Mouse (Mus musculus) left cerebral cortex, adult 8-10 months (tissue): ENCODE measurements at regions not wholly inside any gene's neighbourhood (a gene's known extent, or its start where the extent isn't known, plus 50 kb on each side); places are given as distances from the start of the nearest gene placed in this dataset.
"Not testable (repeated sequence)": the region's sequence is repeated elsewhere in the genome, so short reads cannot be mapped to it uniquely, and the experiment has no call there.

Experiments
- DNase-seq, 2 experiments: peaks; one replicate each; pipeline ENCODE4 v3.0.0; 2022; ENCODE audit warnings: low spot score in 2 of 2

DNA sequence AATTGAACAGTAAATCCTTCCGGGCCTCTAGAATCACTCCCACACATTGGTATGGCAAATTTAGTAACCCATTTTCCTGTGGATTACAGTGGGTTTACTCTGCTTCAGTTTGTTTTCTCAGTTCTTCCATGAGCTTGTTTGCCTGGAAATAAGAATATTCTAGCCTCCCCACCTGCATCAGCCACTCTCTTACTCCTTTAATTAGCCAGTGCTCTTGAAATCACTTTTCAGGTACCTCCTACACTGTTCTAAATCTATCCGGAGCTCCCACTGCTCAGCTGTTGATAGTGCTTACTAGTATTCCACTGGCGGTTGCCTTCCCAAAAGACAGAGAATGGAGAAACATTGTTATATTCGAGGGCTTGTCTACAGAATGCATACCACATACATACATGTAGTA, 167.1 kb downstream of the Htr7 start:
- DNase-seq: peak in 1 of 2 experiments; percentile 18

- DNase-seq: peak in 1 of 2 experiments; percentile 12
Measured at GRCm38 (mm10) chr19:35886270-35886669, 171.0 kb downstream of the Htr7 start.

DNA sequence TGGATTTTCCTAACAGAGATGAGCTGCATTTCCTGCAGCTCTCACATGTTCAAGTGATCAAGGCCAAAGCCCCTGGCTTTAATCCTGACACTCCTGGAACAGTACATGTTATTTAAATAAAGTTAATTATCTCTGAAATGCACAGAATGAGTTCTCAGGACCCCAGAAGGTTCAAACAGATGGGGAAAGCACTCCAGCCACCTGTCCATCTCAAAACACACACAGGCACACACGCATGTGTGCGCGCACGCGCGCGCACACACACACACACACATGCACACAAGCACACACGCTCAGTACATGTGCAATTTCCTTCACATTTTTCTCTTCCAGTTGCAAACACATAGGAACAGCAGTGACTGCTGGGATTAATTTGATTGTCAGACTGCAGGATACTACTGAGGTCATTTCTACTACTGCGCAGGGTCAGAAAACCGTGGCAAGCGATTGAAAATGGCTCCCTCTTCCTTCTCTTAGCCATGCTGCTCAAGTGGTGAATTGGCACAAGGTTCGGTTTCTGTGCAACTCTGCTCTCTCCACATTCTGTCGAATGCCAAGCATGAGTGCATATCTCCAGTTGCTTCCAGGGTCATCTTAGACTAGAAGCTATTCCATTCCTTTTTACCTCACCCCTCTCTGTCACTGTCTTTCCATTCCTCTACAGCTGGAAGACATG, 175.4 kb downstream of the Htr7 start:
- DNase-seq: no peak

- DNase-seq: no peak
Measured at GRCm38 (mm10) chr19:35875464-35875863, 181.8 kb downstream of the Htr7 start.

DNA sequence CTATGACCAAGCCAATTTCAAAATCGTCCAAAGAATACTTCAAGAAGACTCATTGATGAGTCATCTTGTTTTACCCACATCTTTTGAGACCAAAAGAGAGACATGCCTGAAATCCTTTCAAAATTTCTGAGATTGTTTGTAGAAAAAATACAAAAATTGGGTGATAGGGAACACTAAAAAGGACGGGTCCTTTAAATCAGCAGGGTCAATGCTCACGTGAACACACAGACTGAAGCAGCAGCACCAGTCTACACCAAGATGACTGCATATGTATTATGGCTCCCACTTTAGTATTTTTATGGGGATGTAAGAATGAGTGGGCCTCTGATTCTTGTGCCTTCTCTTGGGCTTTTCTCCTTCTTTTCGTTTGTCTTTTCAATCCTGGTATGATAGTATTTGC, 186.6 kb downstream of the Htr7 start:
- no peak for DNase-seq

DNA sequence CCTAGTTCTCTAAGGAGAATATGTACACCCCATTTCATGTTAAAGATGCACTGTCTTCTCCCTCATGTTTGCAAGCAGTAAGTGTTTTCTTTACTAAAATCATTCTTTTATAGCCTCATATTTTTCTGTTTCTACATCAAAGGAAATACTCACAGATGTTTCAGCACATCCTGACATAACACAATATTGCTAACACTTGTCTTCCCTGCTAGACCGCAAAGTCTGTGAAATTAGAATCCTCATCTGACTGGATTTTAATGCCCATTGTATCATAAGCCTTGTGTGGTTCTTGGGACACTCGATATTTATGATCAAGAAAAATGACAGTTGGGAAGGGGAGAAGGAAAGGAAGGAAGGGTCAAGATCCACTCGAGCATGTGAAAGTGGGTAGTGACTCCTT, 188.8 kb downstream of the Htr7 start:
- DNase-seq: no peak

DNA sequence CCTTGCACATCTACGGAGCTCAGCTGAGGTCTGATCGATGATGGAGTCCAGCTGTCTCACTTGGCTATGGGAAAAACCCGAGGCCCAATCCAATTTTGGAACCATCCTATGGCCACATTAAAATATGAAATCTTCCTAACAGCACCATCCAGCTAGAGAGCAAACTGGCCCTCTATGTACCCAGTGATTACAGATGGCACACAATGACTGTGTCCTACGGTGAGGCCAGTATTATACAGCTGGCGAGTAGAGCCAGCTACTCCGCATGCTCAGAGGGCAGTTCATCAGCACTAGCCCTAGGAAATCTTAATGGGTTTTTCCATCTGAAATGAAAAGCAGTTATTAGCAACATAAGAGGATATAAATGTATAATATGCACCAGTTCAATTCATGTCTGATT, 194.3 kb downstream of the Htr7 start:
- no peak for DNase-seq

GRCm38 (mm10) chr19:35861421-35861820, 195.9 kb downstream of the Htr7 start:
- no peak for DNase-seq

DNA sequence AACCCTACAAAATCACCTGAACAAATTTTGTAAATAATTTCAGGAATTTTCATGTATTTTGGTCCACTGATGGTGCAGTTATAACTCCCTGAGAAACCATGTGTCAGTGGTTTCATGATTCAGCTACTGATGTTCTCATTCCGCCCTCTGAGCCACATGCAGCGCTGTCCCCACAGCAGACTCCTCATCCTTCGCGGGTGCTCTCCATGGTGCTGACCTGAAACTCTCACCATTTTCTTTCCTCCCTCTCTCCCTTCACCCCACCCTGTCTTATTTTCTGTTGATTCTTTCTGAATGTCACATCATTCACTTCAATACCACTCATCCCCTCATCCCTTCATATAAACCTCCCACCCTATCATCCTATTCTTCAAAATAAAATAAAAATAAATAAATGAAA, 224.3 kb downstream of the Htr7 start:
- no peak for DNase-seq

DNA sequence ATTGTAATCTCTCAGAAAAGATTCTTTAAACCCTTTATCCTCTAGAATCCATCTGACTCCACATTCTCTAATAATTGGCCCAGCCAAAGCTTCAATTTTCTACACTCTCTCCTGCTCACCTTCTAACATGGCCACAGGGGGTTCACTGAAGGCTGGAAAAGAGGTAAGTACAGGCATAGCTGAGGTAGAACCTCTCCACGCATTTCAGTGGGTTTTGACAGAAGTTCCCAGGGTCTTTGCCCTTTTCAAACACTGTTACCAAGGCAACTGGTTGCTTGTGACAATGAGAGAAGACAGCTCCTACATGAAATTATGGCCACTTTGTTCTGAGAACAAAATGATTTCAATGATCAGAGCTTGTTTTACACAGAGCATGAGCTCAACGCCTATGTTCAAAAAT, 231.2 kb downstream of the Htr7 start:
- no peak for DNase-seq

DNA sequence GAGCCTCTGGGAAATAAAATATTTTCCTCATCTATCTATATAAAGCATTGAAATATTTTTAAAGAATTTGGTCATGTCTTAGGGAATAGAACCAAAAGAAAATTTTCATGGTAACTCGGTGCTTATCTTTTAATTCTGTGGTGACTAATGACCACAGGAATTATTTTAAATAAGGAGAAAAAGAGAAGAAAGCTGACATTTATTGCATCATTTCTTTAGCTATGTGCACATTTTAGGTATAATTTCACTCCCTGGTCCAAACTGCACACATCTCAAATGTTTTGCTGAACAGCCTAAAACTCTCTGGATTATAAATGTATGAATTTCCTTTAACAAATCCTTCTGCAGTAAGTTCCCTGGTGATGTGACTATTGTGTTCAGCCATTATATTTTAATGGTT, 237.7 kb downstream of the Htr7 start:
- no peak for DNase-seq

DNA sequence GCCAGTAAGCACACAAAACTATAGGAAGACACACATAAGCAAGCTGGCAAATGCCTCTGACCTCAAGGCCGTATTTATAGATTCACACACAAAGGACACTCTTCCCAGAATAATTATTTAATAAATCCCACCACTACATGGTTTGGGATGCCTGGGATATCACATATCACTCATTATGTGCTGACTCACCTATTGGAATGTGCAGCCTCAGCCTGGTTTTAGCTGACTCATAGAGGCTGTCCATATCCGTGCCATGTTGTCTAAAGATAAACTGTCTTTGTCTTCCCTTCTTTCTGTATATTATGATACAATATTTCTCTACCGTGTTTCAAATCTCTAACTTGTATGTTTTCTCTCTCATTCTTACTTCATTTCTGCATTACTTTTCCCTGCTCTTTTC, 262.6 kb downstream of the Htr7 start:
- no peak for DNase-seq

GRCm38 (mm10) chr19:35787246-35788021, 269.9 kb downstream of the Htr7 start:
- DNase-seq: no peak

GRCm38 (mm10) chr19:35761750-35762149, 295.6 kb downstream of the Htr7 start:
- DNase-seq: not testable (repeated sequence)

- no peak for DNase-seq
Measured at GRCm38 (mm10) chr19:35759701-35760100, 297.6 kb downstream of the Htr7 start.

GRCm38 (mm10) chr19:35755494-35755893, 301.8 kb downstream of the Htr7 start:
- no peak for DNase-seq

DNA sequence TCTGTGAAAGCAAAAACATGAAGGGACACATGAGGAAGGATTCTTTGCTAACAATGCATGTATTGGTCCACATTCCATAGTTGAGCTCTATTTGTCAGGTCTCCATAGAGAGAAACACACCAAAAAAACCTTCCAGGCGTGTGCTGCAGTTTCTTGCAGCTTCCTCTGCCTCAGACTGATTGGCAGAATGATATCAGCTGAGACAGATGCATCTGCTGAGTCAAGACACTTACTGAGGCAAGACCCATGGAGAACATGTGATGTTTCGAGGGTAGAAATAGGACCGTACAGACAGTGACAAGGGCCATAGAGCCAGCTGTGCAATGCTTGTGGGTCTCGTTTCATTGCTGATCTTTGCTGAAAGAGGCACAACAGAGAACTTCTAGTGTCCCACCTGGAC, 321.6 kb downstream of the Htr7 start:
- no peak for DNase-seq

DNA sequence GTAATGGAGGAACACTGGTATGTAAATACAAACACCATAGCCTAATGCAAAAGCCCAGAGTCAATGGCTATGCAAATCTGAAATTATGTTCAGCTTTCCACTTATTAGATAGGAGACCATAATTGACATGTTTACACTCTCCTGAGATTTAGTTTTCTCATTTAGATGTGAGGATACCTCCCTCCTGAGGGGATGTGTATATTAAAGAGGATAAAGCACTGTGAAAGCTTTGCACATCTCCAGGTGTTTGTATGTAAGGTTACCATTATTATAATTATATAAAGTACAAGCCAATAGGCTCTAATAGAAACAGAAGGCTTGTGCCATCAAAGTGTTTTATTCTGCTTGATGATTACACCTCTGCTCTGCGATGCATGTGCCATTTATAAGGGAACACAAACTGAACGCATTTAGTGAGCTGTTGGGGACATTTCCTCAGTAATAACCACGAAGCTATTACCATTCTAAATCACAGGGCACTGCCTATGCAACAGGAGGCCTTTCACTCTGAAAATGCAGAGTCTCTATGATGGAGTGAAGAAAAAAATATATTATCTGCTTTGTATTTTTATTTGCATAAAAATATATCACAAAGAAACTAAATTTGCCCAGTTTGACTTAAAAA, 328.8 kb downstream of the Htr7 start:
- DNase-seq: no peak
